Mouse (Mus musculus) small intestine, adult 2 months (tissue): ENCODE measurements around the gene Etv3. TPM values are rescaled to one million over a fixed set of nuclear protein-coding genes. Genes with fewer than 3 reads are reported as not detected.

ENCODE experiments used
- H3K27ac ChIP-seq: fragments of 200-500 bp; 2 replicates; pipeline ENCODE4 v1.5.1; 2012; ENCODE audit warnings: low read depth, low read length, control low read depth, inconsistent platforms; ENCODE audit not compliant: insufficient read depth
- H3K27me3 ChIP-seq: fragments of 200-500 bp; 2 replicates; pipeline ENCODE4 v1.6.1; 2012; ENCODE audit warnings: mild to moderate bottlenecking, moderate library complexity, low read length, inconsistent platforms; ENCODE audit not compliant: control insufficient read depth, insufficient read depth
- H3K36me3 ChIP-seq: fragments of 200-500 bp; 2 replicates; pipeline ENCODE4 v1.6.1; 2012; ENCODE audit warnings: mild to moderate bottlenecking, low read length, control low read depth, inconsistent platforms; ENCODE audit not compliant: control insufficient read depth, insufficient read depth
- H3K4me1 ChIP-seq: fragments of 200-500 bp; 2 replicates; pipeline ENCODE4 v1.6.1; 2012; ENCODE audit warnings: low read length, inconsistent platforms, mixed read lengths; ENCODE audit not compliant: control insufficient read depth, insufficient read depth, insufficient read length
- H3K4me3 ChIP-seq: fragments of 200-500 bp; 2 replicates; pipeline ENCODE4 v1.5.1; 2012; ENCODE audit warnings: low read depth, mild to moderate bottlenecking, control low read depth, inconsistent platforms, low read length, moderate library complexity
- CTCF ChIP-seq: fragments of 200-500 bp; IDR thresholded peaks from 2 replicates; pipeline ENCODE4 v1.5.1; 2012; ENCODE audit warnings: low read depth, mild to moderate bottlenecking, control low read depth, inconsistent platforms, low read length, moderate library complexity, mixed read lengths; ENCODE audit not compliant: insufficient replicate concordance, insufficient read length; ENCODE audit errors: extremely low read depth
- POLR2A ChIP-seq: fragments of 200-500 bp; IDR thresholded peaks from 2 replicates; pipeline ENCODE4 v1.6.1; 2012; ENCODE audit warnings: low read depth, mild to moderate bottlenecking, control low read depth, inconsistent platforms, low read length, moderate library complexity
- WGBS: fragments of 180-500 bp; shearing (Covaris S2); methylation state at CpG from one replicate; pipeline ENCODE4 v1.1.7; 2018; 5-methylcytosine and 5-hydroxymethylcytosine counted together
- polyA plus RNA-seq: library from polyadenylated mRNA; depleted of rRNA; stranded (reverse); fragments of >200 nt; gene quantifications from 2 replicates; pipeline ENCODE4 v1.2.3, GENCODE M21; 2012

Etv3 gene
- polyA plus RNA-seq, 1 experiment, result 19.9 TPM

- TF ChIP-seq POLR2A (no peak), CTCF (no peak)
- H3K27ac ChIP-seq, result no peak overlapping the region
Observed at GRCm38 (mm10) chr3:87500088-87501055, 24.8 kb upstream of the Etv3 start.

GRCm38 (mm10) chr3:87501151-87501550 lies 24.1 kb upstream of the Etv3 start:
- Histone ChIP-seq H3K36me3 (no peaks in the 10 kb centered on the region), H3K4me3 (no peak overlapping the region), H3K27me3 (no peaks in the 10 kb centered on the region), H3K4me1 (no peaks in the 10 kb centered on the region), H3K27ac (no peak overlapping the region)
- no peak for TF ChIP-seq CTCF
- TF ChIP-seq POLR2A, result no peak
- 48% methylated on average over 8 of the region's 8 CpGs for WGBS

More at GRCm38 (mm10) chr3:87500088-87501055, 24.8 kb upstream of the Etv3 start:
- Histone ChIP-seq H3K4me3 (no peak overlapping the region), H3K4me1 (no peaks in the 10 kb centered on the region), H3K27me3 (no peaks in the 10 kb centered on the region), H3K36me3 (no peaks in the 10 kb centered on the region)
- WGBS, result 70% methylated on average over 24 of the region's 24 CpGs

- Histone ChIP-seq H3K4me3 (no peak overlapping the region), H3K27me3 (no peaks in the 10 kb centered on the region), H3K36me3 (no peaks in the 10 kb centered on the region), H3K4me1 (no peaks in the 10 kb centered on the region; the same call in 1 of the 2 replicates), H3K27ac (no peak overlapping the region)
- 76% methylated on average over 6 of the region's 6 CpGs for WGBS
- TF ChIP-seq CTCF (no peak), POLR2A (no peak)
Observed at GRCm38 (mm10) chr3:87502771-87503170, 22.4 kb upstream of the Etv3 start.

- no peaks in the 10 kb centered on the region for H3K36me3 ChIP-seq
- 21% methylated on average over 7 of the region's 7 CpGs for WGBS
- TF ChIP-seq POLR2A, result no peak
- peak; percentile 81; the same call in 1 of the 2 replicates for TF ChIP-seq CTCF
- H3K27ac ChIP-seq, result no peak overlapping the region
- no peak overlapping the region for H3K4me3 ChIP-seq
- peaks cover 7% of the 10 kb centered on the region; the same call in 1 of the 2 replicates for H3K4me1 ChIP-seq
- no peaks in the 10 kb centered on the region for H3K27me3 ChIP-seq
Observed at GRCm38 (mm10) chr3:87504330-87504729, 20.9 kb upstream of the Etv3 start.

- 45% methylated on average over 4 of the region's 4 CpGs for WGBS
- H3K4me1 ChIP-seq, result peaks cover 13% of the 10 kb centered on the region; the same call in 1 of the 2 replicates
- H3K36me3 ChIP-seq, result no peaks in the 10 kb centered on the region
- H3K27ac ChIP-seq, result no peak overlapping the region
- TF ChIP-seq POLR2A (no peak), CTCF (no peak)
- no peaks in the 10 kb centered on the region for H3K27me3 ChIP-seq
- no peak overlapping the region for H3K4me3 ChIP-seq
Observed at GRCm38 (mm10) chr3:87504749-87505425, 20.3 kb upstream of the Etv3 start.

- Histone ChIP-seq H3K4me3 (no peak overlapping the region), H3K4me1 (peaks cover 29% of the 10 kb centered on the region), H3K36me3 (no peaks in the 10 kb centered on the region), H3K27me3 (no peaks in the 10 kb centered on the region), H3K27ac (no peak overlapping the region)
- TF ChIP-seq POLR2A, result no peak
- no peak for TF ChIP-seq CTCF
- 72% methylated on average over 12 of the region's 12 CpGs for WGBS
Observed at GRCm38 (mm10) chr3:87506456-87507416, 18.5 kb upstream of the Etv3 start.
